Mouse (Mus musculus): ENCODE data around the gene Cdc34.

The Cdc34 gene

DNA sequence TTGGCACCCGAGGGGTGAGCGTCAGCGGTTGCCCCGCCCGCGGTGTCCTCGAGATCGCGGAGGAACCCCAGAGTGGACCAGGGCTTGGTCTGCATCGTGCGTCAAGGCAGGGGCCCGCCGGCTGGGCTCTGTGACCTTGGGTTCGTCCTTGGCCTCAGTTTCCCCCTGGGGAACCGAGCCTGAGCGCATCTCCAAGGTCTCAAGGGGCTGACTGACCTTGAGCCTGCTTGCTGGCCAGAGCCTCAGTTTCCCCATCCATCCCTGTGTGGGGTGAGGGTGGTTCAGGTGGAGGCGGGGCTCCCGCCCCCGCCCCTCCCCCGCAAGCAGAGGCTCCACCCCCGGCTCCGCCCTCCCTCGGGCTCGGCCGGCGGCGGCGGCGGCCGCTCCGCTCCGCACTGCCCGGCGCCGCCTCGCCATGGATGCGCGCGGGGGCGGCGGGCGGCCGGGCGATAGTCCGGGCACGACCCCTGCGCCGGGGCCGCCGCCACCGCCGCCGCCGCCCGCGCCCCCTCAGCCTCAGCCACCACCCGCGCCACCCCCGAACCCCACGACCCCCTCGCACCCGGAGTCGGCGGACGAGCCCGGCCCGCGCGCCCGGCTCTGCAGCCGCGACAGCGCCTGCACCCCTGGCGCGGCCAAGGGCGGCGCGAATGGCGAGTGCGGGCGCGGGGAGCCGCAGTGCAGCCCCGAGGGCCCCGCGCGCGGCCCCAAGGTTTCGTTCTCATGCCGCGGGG lies 34.4 kb downstream of the Cdc34 start, which contains the start of gene Hcn2:
Hcn2 (plus strand) TSS at position 381 of the 734 bp plus-strand sequence.
- DNase-seq (ENCODE audit: inconsistent ontology term), result no peak

DNA sequence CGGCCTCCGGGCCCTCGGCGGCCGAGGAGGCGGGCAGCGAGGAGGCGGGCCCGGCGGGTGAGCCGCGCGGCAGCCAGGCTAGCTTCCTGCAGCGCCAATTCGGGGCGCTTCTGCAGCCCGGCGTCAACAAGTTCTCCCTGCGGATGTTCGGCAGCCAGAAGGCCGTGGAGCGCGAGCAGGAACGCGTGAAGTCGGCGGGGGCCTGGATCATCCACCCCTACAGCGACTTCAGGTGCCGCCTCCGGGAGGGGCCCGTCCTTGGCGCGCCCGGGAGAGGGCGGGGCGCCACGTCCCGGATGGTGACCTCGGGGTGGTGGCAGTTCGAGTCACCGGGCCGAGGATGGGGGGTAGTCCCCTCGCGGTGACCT lies 35.0 kb downstream of the Cdc34 start:
- no peak for DNase-seq (ENCODE audit: inconsistent ontology term)

DNA sequence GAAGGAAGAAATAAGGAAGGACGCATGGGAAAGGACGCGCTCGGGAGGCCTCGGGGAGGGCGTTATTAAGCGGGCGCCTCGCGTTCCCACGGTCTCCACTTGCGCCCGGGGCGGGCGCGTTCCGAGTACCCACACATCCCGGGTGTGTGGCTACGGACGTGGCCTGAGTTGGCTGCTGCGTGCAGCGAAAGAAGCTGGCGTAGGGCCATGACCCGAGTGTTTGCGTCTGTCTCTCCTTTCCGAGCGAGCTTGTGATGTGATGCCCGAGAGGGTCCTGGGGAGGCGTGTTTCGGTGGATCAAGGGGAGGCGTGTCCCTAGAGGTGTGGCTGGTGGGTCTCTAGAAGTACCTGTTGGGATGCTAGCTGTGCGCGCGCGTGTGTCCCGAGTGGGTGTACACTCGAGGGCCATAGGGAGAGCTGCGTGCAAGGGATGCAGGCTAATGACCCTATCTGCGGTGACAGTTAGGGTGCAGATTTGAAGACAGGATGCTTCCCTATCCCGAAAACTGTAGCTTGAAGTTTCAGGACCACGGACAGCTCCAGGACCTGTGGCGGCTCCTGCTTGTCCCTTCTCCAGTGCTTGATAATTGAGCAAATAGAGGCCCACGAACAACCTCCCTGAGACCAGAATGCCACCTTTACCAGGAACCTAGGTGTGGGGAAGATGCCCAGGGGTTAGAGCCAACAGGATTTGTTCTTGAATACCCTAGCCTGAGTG lies 35.8 kb downstream of the Cdc34 start:
- DNase-seq (ENCODE audit: inconsistent ontology term), result peak; percentile 75

DNA sequence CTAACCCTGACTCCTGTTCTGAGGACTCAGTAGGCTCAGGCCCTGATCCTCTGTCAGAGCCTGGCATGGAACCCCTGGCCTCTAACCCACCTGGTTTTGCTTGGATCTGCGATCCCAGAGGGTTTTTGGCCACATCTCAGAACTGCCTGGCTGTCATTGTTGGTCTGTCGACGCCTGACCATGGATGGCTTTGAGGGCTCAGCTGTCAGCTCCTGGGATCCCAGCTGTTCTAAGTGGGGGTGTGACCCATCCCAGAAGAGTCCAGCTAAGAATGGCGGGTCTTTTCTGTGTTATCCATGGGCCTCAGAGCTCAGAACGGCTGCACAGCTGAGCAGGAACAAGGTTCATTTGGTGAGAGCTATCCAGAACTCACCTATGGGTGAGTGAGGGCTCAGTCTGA lies 39.1 kb downstream of the Cdc34 start:
- no peak for DNase-seq (ENCODE audit: inconsistent ontology term)

DNA sequence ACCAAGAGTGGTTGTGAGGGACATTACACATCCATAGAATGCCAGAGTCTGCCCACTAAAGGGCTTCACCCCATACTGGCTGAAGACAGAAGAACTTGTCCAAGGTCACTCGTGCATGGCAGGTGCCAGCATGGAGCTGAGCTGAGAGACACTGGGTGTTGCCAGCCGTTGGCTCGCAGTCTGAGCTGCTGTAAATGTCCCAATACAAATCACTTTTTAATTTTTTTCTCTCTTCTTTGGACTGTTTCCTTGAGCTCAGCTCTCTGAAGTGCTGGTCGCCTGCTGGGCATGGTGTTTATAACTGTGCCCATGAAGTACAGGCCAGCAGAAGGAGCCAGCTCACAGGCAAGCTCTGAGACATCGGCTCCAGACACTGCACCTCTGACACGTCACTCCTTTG lies 41.1 kb downstream of the Cdc34 start:
- DNase-seq (ENCODE audit: inconsistent ontology term), result no peak

DNA sequence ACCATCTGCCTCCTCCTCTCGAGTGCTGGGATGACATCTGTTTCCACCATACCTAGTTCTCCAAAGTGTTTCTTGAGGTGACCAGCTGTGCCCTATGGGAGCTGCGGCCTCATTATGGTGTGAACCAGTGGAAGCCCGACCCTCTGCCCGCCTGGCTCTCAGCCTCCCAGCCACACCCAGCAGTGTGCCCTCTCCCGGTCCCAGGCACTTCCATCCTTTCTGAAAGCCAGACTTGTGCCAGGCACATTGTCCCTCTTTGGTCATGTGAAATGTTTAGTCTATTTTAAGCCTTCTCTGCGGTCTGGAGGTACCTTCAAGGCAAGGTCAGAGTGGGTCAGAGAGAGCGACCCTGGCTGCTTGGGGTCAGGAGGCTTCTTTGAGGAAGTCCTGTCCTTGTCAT lies 41.7 kb downstream of the Cdc34 start:
- DNase-seq (ENCODE audit: inconsistent ontology term), result no peak

DNA sequence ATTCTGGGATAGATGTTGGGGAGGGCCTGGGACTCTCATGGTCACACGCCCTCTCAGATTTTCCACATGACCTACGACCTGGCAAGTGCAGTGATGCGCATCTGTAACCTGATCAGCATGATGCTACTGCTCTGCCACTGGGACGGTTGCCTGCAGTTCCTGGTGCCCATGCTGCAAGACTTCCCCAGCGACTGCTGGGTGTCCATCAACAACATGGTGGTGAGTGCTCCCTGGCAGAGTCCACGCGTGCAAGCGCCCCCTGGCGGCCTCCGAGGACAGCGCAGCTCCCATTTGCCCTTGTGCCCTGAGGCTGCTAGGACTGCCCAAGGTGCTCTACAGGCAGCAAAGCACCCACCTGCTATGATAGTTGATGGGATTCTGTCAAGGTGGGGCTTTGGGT lies 44.1 kb downstream of the Cdc34 start:
- no peak for DNase-seq (ENCODE audit: inconsistent ontology term)

DNA sequence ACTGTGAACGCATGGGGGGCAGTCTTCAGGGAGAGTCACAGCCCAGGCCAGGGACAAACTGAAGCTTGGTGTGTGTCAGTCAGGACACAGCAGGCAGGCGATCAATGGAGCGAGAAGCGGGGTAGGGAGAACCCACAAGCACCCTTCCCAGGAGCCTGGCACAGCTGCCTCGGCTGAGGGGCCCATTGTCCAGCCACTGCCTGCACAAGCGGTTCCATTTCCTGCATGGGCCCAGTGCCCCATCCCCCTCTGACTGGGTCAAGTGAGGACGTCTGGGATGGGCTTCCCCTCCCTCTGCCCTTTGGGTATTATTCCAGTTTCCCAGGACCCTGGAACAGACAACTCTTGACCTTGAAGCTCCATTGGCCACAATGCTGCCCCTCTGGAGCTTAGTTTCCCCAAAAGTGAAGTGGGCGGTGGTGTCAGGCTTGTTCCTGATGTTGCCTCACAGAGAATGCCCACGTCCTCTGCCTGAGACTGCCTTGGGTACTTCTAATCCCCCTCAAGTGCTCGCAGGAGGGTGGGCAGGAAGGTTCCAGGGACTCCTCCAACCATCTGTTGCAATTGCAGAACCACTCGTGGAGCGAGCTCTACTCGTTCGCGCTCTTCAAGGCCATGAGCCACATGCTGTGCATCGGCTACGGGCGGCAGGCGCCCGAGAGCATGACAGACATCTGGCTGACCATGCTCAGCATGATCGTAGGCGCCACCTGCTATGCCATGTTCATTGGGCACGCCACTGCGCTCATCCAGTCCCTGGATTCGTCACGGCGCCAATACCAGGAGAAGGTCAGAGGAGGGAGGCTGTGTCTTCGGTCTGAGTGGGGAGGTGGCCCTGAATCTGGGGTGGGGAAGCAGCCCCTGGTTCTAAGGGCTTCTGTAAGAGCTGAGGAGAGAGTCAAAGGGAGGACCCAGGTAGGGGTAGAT lies 46.6 kb downstream of the Cdc34 start:
- no peak for DNase-seq (ENCODE audit: inconsistent ontology term)

DNA sequence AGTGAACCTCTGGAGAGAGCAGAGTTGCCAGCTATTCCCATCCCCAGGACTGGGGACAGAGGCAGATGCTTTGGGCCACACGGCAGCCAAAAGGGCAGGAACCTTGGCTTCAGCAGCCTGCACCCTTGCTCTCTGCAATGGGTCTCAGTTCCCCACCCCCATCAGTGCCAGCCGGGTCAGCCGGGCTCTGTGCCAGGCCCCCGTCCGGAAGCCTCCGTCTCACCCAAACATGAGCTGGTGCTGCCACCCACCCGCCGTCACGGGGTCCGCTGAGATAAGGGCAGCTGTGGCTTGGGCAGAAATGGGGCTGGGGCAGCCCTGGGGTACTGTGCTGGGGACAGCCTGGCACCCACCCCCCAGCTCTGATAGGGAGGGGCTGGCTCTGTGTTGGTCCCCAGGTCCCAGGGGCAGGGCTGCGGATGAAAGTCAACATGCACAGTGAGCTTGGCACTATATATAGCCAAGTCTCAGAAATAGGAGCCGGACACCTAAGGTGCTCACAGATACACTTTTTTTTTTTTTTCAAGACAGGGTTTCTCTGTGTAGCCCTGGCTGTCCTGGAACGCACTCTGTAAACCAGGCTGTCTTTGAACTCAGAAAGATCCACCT lies 47.5 kb downstream of the Cdc34 start:
- DNase-seq (ENCODE audit: inconsistent ontology term), result no peak

DNA sequence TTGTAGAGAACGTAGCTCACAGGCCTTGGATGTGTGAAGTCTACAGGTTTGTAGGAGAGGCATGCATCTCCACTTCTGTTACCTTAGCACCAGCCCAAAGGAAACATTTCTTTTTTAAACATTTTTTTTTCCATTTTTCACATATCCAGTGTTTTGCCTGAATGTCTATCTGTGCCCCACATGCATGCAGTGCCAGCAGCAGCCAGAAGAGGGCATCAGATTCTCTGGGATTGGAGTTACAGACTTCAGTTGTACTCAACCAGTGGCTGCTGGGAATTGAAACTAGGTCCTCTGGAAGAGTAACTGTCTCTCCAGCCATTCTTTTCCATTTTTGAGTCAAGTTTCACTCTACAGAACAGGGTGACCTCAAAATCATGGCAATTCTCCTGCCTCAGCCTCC lies 50.5 kb downstream of the Cdc34 start:
- DNase-seq (ENCODE audit: inconsistent ontology term), result no peak

DNA sequence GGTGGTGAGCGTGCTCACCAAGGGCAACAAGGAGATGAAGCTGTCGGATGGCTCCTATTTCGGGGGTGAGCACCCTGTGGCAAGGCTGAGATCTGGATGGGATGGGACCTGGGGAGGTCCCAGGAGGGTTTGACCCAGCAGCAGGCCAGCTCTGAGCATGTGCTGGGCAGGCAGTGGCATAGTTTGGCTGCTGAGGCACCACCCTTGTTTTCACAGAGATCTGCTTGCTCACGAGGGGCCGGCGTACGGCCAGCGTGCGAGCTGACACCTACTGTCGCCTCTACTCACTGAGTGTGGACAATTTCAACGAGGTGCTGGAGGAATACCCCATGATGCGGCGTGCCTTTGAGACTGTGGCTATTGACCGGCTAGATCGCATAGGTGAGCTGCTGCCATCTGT lies 51.9 kb downstream of the Cdc34 start:
- DNase-seq (ENCODE audit: inconsistent ontology term), result no peak

DNA sequence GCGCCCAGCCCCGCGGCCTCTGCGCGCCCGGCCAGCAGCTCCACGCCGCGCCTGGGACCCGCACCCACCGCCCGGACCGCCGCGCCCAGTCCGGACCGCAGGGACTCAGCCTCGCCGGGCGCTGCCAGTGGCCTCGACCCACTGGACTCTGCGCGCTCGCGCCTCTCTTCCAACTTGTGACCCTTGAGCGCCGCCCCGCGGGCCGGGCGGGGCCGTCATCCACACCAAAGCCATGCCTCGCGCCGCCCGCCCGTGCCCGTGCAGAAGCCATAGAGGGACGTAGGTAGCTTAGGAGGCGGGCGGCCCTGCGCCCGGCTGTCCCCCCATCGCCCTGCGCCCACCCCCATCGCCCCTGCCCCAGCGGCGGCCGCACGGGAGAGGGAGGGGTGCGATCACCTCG lies 53.4 kb downstream of the Cdc34 start:
- no peak for DNase-seq (ENCODE audit: inconsistent ontology term)

DNA sequence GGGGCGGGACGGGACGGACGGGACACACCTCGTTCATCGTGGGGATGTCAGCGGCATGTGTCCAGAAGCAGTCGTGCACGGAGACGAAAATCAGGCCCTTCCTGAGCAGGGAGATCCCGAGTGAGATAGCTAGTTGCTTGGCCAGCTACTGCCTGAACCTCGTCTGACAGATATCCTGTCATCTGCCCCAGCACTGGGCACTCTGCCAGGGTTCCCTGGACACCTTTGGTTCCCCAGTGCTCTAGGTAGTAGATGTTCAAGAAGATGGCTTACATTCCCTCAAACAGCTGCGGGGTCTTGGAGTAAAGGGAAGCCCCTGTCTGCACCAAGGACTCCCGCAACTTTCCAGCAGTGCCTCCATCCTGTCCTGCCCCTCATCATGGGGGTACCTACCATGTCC lies 54.7 kb downstream of the Cdc34 start:
- DNase-seq (ENCODE audit: inconsistent ontology term), result no peak
